Mouse (Mus musculus): ENCODE results near the gene Cd37. TPM values are rescaled to one million over a fixed set of nuclear protein-coding genes. Genes with fewer than 3 reads are reported as not detected.
"Not testable (repeated sequence)": the region's sequence is repeated elsewhere in the genome, so short reads cannot be mapped to it uniquely, and the experiment has no call there.

Cd37 gene
- polyA plus RNA-seq, 2 experiments: 3.7 to 4.9 TPM

DNA sequence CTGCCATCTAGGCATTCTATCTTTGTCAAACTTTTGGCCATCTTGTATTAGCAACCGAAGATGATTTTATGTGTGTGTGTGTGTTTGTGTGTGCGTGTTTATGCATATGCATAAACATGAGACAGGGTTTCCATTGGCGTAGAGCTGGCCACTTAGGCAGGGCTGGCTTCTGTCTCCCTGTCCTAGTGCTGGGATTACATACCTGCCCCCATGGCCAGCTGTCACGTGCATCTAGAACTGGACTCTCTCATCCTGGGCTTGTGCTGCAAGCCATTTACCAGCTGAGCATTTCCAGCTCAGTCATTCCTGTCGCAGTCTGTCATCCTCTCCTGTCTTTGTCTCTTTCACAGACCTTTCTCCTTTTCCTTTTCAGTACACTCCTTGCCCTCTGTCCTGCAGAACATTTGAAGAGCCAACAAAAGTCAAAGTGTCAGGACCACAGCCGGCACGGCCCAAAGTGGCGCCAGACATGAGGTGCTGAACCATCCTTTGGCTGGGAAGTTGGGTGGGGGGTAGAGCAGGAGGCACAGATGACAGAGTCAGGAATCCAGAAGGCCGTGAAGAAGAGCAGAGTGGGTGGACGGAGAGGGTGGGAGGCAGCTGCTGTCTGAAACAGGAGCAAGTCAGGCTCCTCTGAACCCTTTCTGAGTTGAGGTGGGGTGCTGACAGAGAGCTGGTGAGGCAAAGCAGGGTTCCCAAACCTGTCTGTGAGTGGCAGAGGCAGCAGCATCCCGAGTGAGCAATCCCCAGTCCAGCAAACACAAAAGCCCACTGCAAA, 18.3 kb upstream of the Cd37 start:
- no peak for TF ChIP-seq POLR2A (IDR thresholded peaks at IDR 0.05; ENCODE audit: borderline replicate concordance, extremely low read depth, insufficient read depth, insufficient read length)
- WGBS: 51% methylated on average over 11 of the region's 11 CpGs
- Histone ChIP-seq H3K9me3 (ENCODE audit: control insufficient read depth, low read length) (no peaks in the 10 kb centered on the region), H3K9ac (ENCODE audit: low read depth, low read length, severe bottlenecking) (no peak overlapping the region), H3K27me3 (ENCODE audit: control insufficient read depth, insufficient read depth, low read length) (no peaks in the 10 kb centered on the region), H3K36me3 (ENCODE audit: control insufficient read depth, insufficient read depth, low read length) (no peaks in the 10 kb centered on the region), H3K27ac (replicated peaks; ENCODE audit: low read depth, low read length) (no peak overlapping the region), H3K4me3 (replicated peaks; ENCODE audit: low read length) (no peak overlapping the region), H3K4me1 (ENCODE audit: control insufficient read depth, insufficient read depth, low read length) (no peaks in the 10 kb centered on the region), H3K4me2 (replicated peaks; ENCODE audit: low read depth, low read length, severe bottlenecking) (no peak overlapping the region)
- DNase-seq (ENCODE audit: low spot score) (no peak), ATAC-seq (ENCODE audit: low FRiP score, low read depth) (no peak)

DNA sequence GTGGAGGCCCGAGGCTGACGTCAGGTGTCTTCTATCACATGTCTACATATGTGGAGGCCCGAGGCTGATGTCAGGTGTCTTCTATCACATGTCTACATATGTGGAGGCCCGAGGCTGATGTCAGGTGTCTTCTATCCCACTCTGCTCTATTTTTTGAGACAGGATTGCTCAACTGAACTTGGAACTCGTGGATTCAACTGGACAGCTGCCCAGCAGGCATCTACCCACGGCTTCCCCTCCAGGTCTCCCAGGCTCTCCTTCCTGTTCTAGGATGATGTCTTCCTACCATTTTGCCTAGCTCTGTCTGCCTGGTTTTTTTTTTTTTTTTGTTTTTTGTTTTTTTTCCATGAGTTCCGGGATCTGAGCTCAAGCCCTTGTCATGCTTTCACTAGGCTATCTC, 16.9 kb upstream of the Cd37 start:
- H3K27ac ChIP-seq (replicated peaks; ENCODE audit: low read depth, low read length): not testable (repeated sequence)

DNA sequence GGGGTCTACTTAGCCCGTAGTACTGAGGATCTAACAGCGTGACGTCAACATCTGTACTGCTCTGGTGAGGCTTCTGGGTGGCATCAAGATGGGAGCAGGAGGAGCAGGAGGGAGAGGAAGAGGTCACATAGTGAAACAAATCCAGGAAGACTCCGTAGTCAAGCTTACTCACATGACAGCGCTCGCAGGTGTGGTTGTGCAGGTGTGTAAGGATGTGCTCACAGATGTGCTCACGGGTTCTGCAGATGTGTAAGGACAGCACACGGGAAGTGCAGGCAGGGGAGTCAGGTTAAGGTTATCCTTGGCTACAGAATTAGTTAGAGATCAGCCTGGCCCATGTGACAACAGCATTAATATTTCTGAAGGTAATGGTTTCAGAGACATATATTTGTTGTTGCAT, 14.9 kb upstream of the Cd37 start:
- no peak for ATAC-seq (ENCODE audit: low FRiP score, low read depth)
- H3K9me3 ChIP-seq (ENCODE audit: control insufficient read depth, low read length): no peaks in the 10 kb centered on the region
- H3K4me3 ChIP-seq (replicated peaks; ENCODE audit: low read length): no peak overlapping the region
- no peak overlapping the region for H3K9ac ChIP-seq (ENCODE audit: low read depth, low read length, severe bottlenecking)
- no peak overlapping the region for H3K27ac ChIP-seq (replicated peaks; ENCODE audit: low read depth, low read length)
- no peaks in the 10 kb centered on the region for H3K27me3 ChIP-seq (ENCODE audit: control insufficient read depth, insufficient read depth, low read length)
- DNase-seq (ENCODE audit: low spot score): no peak
- WGBS: 79% methylated on average over 8 of the region's 8 CpGs
- no peak for TF ChIP-seq POLR2A (IDR thresholded peaks at IDR 0.05; ENCODE audit: borderline replicate concordance, extremely low read depth, insufficient read depth, insufficient read length)
- H3K4me2 ChIP-seq (replicated peaks; ENCODE audit: low read depth, low read length, severe bottlenecking): no peak overlapping the region
- no peaks in the 10 kb centered on the region for H3K4me1 ChIP-seq (ENCODE audit: control insufficient read depth, insufficient read depth, low read length)
- H3K36me3 ChIP-seq (ENCODE audit: control insufficient read depth, insufficient read depth, low read length): no peaks in the 10 kb centered on the region

More for the DNA sequence above, 16.9 kb upstream of the Cd37 start:
- H3K27me3 ChIP-seq (ENCODE audit: control insufficient read depth, insufficient read depth, low read length); H3K4me1 ChIP-seq (ENCODE audit: control insufficient read depth, insufficient read depth, low read length); H3K4me3 ChIP-seq (replicated peaks; ENCODE audit: low read length); H3K9me3 ChIP-seq (ENCODE audit: control insufficient read depth, low read length); H3K9ac ChIP-seq (ENCODE audit: low read depth, low read length, severe bottlenecking); DNase-seq (ENCODE audit: low spot score); H3K36me3 ChIP-seq (ENCODE audit: control insufficient read depth, insufficient read depth, low read length); ATAC-seq (ENCODE audit: low FRiP score, low read depth); H3K4me2 ChIP-seq (replicated peaks; ENCODE audit: low read depth, low read length, severe bottlenecking): not testable (repeated sequence)
- 82% methylated on average over 5 of the region's 7 CpGs for WGBS

GRCm38 (mm10) chr7:45247666-45248065, 8.8 kb upstream of the Cd37 start:
- WGBS: 36% methylated on average over 3 of the region's 3 CpGs
- Histone ChIP-seq H3K9ac (ENCODE audit: low read depth, low read length, severe bottlenecking) (no peak overlapping the region), H3K36me3 (ENCODE audit: control insufficient read depth, insufficient read depth, low read length) (no peaks in the 10 kb centered on the region), H3K4me2 (replicated peaks; ENCODE audit: low read depth, low read length, severe bottlenecking) (no peak overlapping the region), H3K27me3 (ENCODE audit: control insufficient read depth, insufficient read depth, low read length) (no peaks in the 10 kb centered on the region), H3K4me1 (ENCODE audit: control insufficient read depth, insufficient read depth, low read length) (no peaks in the 10 kb centered on the region), H3K9me3 (ENCODE audit: control insufficient read depth, low read length) (no peaks in the 10 kb centered on the region), H3K27ac (replicated peaks; ENCODE audit: low read depth, low read length) (no peak overlapping the region), H3K4me3 (replicated peaks; ENCODE audit: low read length) (no peak overlapping the region)
- no peak for TF ChIP-seq POLR2A (IDR thresholded peaks at IDR 0.05; ENCODE audit: borderline replicate concordance, extremely low read depth, insufficient read depth, insufficient read length)
- DNase-seq (ENCODE audit: low spot score) (no peak), ATAC-seq (ENCODE audit: low FRiP score, low read depth) (no peak)

- DNase-seq (ENCODE audit: low spot score) (no peak), ATAC-seq (ENCODE audit: low FRiP score, low read depth) (no peak)
- Histone ChIP-seq H3K4me1 (ENCODE audit: control insufficient read depth, insufficient read depth, low read length) (peaks cover 7% of the 10 kb centered on the region; the same call in 1 of the 2 replicates), H3K27me3 (ENCODE audit: control insufficient read depth, insufficient read depth, low read length) (no peaks in the 10 kb centered on the region), H3K27ac (replicated peaks; ENCODE audit: low read depth, low read length) (no peak overlapping the region), H3K4me3 (replicated peaks; ENCODE audit: low read length) (peak overlapping the region; percentile 29; the same call in 1 of the 2 replicates), H3K36me3 (ENCODE audit: control insufficient read depth, insufficient read depth, low read length) (no peaks in the 10 kb centered on the region), H3K9ac (ENCODE audit: low read depth, low read length, severe bottlenecking) (peak overlapping the region; percentile 46; the same call in 1 of the 2 replicates), H3K9me3 (ENCODE audit: control insufficient read depth, low read length) (no peaks in the 10 kb centered on the region), H3K4me2 (replicated peaks; ENCODE audit: low read depth, low read length, severe bottlenecking) (peak overlapping the region; percentile 49)
- no peak for TF ChIP-seq POLR2A (IDR thresholded peaks at IDR 0.05; ENCODE audit: borderline replicate concordance, extremely low read depth, insufficient read depth, insufficient read length)
- WGBS: 77% methylated on average over 6 of the region's 6 CpGs
Measured at GRCm38 (mm10) chr7:45241389-45241749, 2.5 kb upstream of the Cd37 start.

Measured in limb, embryonic 14.5 days (tissue).